Mouse (Mus musculus): ENCODE results near the gene Trim29. TPM values are rescaled to one million over a fixed set of nuclear protein-coding genes. Genes with fewer than 3 reads are reported as not detected.

Trim29 gene
- under 1 TPM in 1 of 2 experiments, not detected in 1; 0.31 TPM for polyA plus RNA-seq (2017; shearing (Covaris generic))

DNA sequence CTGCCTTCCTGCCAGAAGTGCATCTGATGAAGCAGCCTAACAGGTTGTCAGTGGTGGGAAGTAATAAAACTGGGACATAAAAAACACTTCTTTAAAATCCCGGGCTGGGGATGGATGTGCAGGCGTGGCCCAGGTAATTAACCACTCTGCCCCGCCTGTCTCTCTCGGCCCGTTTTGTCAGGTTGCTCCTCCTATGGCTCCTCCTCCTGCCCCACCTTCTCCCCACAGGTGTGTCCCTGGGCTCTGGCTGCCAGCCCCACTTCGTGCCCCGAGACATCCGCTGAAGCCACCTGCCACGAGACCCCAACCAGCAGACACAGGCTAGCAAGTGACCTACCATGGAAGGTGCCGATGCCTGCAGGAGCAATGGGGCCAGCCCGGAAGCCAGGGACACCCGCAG is at the start of gene Trim29:
Gene Trim29 (plus strand): TSS at position 311 of the 400 bp plus-strand sequence.

Other genes with a start within 250 kb of the Trim29 start
- gene Arhgef12, start 203.6 kb upstream of the Trim29 start, polyA plus RNA-seq (2017; shearing (Covaris generic)): 10 to 100 TPM; 13.9 to 20.9 TPM
- gene Tmem136, start 194.3 kb upstream of the Trim29 start, polyA plus RNA-seq (2017; shearing (Covaris generic)): 1 to 10 TPM; 1.4 to 6.4 TPM
- under 1 TPM in 1 of 2 experiments, not detected in 1; 0.53 TPM for gene Pou2f3, start 100.5 kb upstream of the Trim29 start, polyA plus RNA-seq (2017; shearing (Covaris generic))
- 1 to 10 TPM in 1 of 2 experiments, not detected in 1; 1.6 TPM for gene Oaf, start 70.9 kb upstream of the Trim29 start, polyA plus RNA-seq (2017; shearing (Covaris generic))